Mouse (Mus musculus): ENCODE data around the gene Maml3. TPM values are rescaled to one million over a fixed set of nuclear protein-coding genes. Genes with fewer than 3 reads are reported as not detected.

Gene Maml3
- polyA plus RNA-seq, 1 experiment: 3.1 TPM

DNA sequence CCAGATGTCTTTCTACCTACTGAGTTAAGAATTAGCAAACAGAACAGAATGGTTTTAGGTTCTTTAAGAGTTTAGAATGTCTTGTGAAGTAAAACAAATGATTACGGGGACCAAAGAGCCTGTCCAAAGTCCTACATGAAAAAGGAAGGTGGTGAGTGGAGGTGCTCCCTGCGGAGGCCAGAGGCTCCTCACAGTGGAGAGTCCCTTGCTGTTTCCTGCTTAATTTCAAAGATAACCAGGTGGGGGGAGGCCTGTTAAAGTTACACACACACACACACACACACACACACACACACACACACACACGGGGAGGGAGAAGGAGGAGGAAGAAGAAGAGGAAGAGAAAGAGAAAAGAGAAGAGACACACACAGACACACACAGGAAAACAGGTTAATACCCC is 139.9 kb downstream of the Maml3 start:
- no peak overlapping the region for H3K4me3 ChIP-seq
- TF ChIP-seq SRF (IDR thresholded peaks at IDR 0.05; ENCODE audit: control insufficient read depth, insufficient read length, low read depth) (no peak), MAX (IDR thresholded peaks at IDR 0.05; ENCODE audit: low read depth) (no peak), TCF3 (IDR thresholded peaks at IDR 0.05; ENCODE audit: insufficient read length, low read depth) (no peak), MYOD1 (IDR thresholded peaks at IDR 0.05; ENCODE audit: control insufficient read depth in 1 of 3, insufficient read length in 2 of 3, low read depth in 2 of 3) (no peak)
- H3K27me3 ChIP-seq (ENCODE audit: control insufficient read depth, insufficient read depth, insufficient read length): no peaks in the 10 kb centered on the region
- no peak overlapping the region for H3K4me2 ChIP-seq (ENCODE audit: low read depth)
- no peak overlapping the region for H3ac ChIP-seq (ENCODE audit: control insufficient read depth, insufficient read length)
- H3K36me3 ChIP-seq (ENCODE audit: control insufficient read depth, insufficient read depth): no peaks in the 10 kb centered on the region
- H3K79me2 ChIP-seq (ENCODE audit: control insufficient read depth, insufficient read depth): no peaks in the 10 kb centered on the region

DNA sequence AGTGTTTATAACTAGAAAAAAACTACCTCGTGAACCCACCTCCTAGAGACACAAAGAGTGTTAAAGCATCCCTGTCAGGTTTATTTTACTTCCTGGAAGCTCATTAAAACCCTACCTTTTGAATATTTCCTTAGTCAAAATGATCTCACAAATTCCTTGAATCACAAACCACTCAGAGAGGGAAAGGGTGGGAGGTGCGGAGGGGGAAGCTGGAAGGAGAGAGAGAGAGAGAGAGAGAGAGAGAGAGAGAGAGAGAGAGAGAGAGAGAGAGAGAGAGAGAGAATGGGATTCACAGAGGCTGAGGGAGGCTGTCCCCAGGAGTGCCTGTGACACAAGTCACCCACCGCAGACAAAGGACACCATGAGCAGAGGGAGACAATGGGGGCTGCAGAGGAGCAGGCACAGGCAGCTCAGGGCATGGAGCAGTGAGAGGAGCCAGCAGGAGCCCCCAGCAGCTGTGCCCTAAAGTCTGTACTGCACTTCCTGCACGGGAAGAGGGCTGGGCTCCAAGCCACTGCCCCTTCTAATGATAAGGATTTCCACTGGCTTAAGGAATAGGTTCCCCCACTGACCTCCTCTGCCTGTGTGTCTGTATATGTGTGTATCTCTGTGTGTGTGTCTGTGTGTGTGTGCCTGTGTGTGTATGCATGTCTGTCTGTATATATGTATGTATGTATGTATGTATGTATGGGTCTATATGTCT is 140.8 kb downstream of the Maml3 start:
- H3ac ChIP-seq (ENCODE audit: control insufficient read depth, insufficient read length): no peak overlapping the region
- H3K4me2 ChIP-seq (ENCODE audit: low read depth): no peak overlapping the region
- no peaks in the 10 kb centered on the region for H3K36me3 ChIP-seq (ENCODE audit: control insufficient read depth, insufficient read depth)
- H3K79me2 ChIP-seq (ENCODE audit: control insufficient read depth, insufficient read depth): no peaks in the 10 kb centered on the region
- no peaks in the 10 kb centered on the region for H3K27me3 ChIP-seq (ENCODE audit: control insufficient read depth, insufficient read depth, insufficient read length)
- H3K4me3 ChIP-seq: no peak overlapping the region
- TF ChIP-seq MYOG (IDR thresholded peaks at IDR 0.05; ENCODE audit: control insufficient read depth in 1 of 3, insufficient read depth in 1 of 3, insufficient read length in 2 of 3, low read depth in 2 of 3): peak in 1 of 3 experiments; percentile 32
- no peak for TF ChIP-seq MYOD1 (IDR thresholded peaks at IDR 0.05; ENCODE audit: control insufficient read depth in 1 of 3, insufficient read length in 2 of 3, low read depth in 2 of 3)

DNA sequence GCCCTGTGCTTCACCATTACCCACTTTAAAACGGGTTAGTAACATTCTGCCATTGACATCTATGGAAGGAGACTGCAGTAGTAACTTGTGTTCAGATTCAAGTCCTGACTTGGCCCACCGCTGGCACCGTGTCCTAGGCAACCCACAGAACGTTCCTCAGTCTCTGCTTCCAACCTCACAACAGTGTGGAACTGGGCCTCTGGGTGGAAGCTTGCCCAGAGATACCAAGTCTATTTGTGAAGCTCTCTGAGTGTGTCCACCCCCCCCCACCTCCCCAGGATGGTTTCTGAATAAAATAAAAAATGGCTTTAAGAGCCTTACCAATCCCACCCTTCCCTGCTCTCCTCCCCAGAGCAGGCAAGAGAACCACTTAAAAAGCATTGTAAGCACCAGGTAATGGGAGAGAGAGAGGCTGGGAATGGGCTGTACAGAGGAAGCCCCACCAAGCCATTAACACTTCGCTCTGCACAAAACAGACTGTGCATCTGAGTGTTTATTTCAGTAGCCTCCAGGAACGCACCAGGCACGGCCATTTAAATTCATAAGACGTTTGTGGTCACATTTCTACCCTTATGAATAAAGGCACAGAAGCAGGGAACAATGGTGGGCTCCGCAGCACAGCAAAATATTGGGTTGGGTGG is 141.6 kb downstream of the Maml3 start:
- TF ChIP-seq CEBPB (IDR thresholded peaks at IDR 0.05; ENCODE audit: insufficient read depth, poor library complexity, severe bottlenecking) (no peak), TCF12 (IDR thresholded peaks at IDR 0.05; ENCODE audit: insufficient read depth, poor library complexity, severe bottlenecking) (no peak), TCF3 (IDR thresholded peaks at IDR 0.05; ENCODE audit: insufficient read length, low read depth) (no peak), REST (IDR thresholded peaks at IDR 0.05; ENCODE audit: insufficient read depth, insufficient read length) (no peak), POLR2A (IDR thresholded peaks at IDR 0.05; ENCODE audit: insufficient read length, low read depth) (no peak), SRF (IDR thresholded peaks at IDR 0.05; ENCODE audit: control insufficient read depth, insufficient read length, low read depth) (no peak), MYOG (IDR thresholded peaks at IDR 0.05; ENCODE audit: control insufficient read depth in 1 of 3, insufficient read depth in 1 of 3, insufficient read length in 2 of 3, low read depth in 2 of 3) (no peak), USF1 (IDR thresholded peaks at IDR 0.05; ENCODE audit: low read depth) (no peak), MYOD1 (IDR thresholded peaks at IDR 0.05; ENCODE audit: control insufficient read depth in 1 of 3, insufficient read length in 2 of 3, low read depth in 2 of 3) (no peak), POLR2AphosphoS2 (IDR thresholded peaks at IDR 0.05; ENCODE audit: insufficient read length, low read depth) (no peak), MAX (IDR thresholded peaks at IDR 0.05; ENCODE audit: low read depth) (no peak)
- no peak overlapping the region for H3K4me3 ChIP-seq
- no peak overlapping the region for H3K4me2 ChIP-seq (ENCODE audit: low read depth)
- H3K79me2 ChIP-seq (ENCODE audit: control insufficient read depth, insufficient read depth): no peaks in the 10 kb centered on the region
- H3ac ChIP-seq (ENCODE audit: control insufficient read depth, insufficient read length): no peak overlapping the region
- H3K27me3 ChIP-seq (ENCODE audit: control insufficient read depth, insufficient read depth, insufficient read length): no peaks in the 10 kb centered on the region
- no peaks in the 10 kb centered on the region for H3K36me3 ChIP-seq (ENCODE audit: control insufficient read depth, insufficient read depth)

DNA sequence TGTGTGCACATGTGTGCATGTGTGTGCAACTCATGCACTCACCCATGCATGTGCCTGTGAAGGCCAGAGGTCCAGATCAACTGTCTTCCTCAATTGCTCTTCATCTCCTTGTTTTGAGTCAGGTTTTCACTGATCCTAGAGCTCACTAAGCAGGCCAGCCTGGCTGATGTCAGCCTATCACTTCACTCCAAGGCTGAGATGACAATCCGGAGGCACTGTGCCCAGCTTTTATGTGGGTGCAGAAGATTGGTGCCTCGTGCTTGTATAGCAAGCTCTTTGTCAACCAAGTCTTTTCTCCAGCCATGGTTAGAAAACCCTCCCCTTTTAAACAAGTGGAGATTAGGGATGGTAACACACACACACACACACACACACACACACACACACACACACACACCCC is 146.1 kb downstream of the Maml3 start:
- no peak for TF ChIP-seq MYOG (IDR thresholded peaks at IDR 0.05; ENCODE audit: control insufficient read depth in 1 of 3, insufficient read depth in 1 of 3, insufficient read length in 2 of 3, low read depth in 2 of 3)
- no peak for TF ChIP-seq SRF (IDR thresholded peaks at IDR 0.05; ENCODE audit: control insufficient read depth, insufficient read length, low read depth)
- no peak for TF ChIP-seq CEBPB (IDR thresholded peaks at IDR 0.05; ENCODE audit: insufficient read depth, poor library complexity, severe bottlenecking)
- no peak for TF ChIP-seq POLR2AphosphoS2 (IDR thresholded peaks at IDR 0.05; ENCODE audit: insufficient read length, low read depth)
- TF ChIP-seq USF1 (IDR thresholded peaks at IDR 0.05; ENCODE audit: low read depth): no peak
- TF ChIP-seq MYOD1 (IDR thresholded peaks at IDR 0.05; ENCODE audit: control insufficient read depth in 1 of 3, insufficient read length in 2 of 3, low read depth in 2 of 3): no peak
- TF ChIP-seq TCF3 (IDR thresholded peaks at IDR 0.05; ENCODE audit: insufficient read length, low read depth): no peak
- TF ChIP-seq POLR2A (IDR thresholded peaks at IDR 0.05; ENCODE audit: insufficient read length, low read depth): no peak
- Histone ChIP-seq H3K4me2 (ENCODE audit: low read depth) (no peak overlapping the region), H3ac (ENCODE audit: control insufficient read depth, insufficient read length) (no peak overlapping the region), H3K27me3 (ENCODE audit: control insufficient read depth, insufficient read depth, insufficient read length) (no peaks in the 10 kb centered on the region), H3K4me3 (no peak overlapping the region), H3K79me2 (ENCODE audit: control insufficient read depth, insufficient read depth) (no peaks in the 10 kb centered on the region), H3K36me3 (ENCODE audit: control insufficient read depth, insufficient read depth) (no peaks in the 10 kb centered on the region)

DNA sequence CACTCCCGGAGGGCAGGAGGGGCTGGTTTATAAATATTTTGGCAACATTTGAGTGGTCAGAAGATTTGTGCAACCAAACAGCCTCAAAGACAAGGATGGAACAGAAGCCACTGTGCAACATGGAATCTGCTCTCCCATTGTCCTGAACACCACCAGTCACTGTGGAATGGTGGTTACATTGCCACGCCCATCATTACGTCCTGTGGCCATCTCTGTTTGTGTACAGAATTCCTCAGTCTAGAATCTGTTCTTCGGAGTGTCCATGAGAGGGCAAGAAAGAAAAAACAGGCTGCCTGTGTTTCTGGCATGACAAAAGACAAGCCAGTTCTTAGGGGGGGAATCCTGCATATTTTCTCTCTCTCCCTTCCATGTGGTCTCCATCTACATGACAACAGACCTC is 150.4 kb downstream of the Maml3 start:
- Histone ChIP-seq H3K79me2 (ENCODE audit: control insufficient read depth, insufficient read depth) (no peaks in the 10 kb centered on the region), H3K4me2 (ENCODE audit: low read depth) (no peak overlapping the region), H3K36me3 (ENCODE audit: control insufficient read depth, insufficient read depth) (no peaks in the 10 kb centered on the region), H3K4me3 (no peak overlapping the region), H3ac (ENCODE audit: control insufficient read depth, insufficient read length) (no peak overlapping the region), H3K27me3 (ENCODE audit: control insufficient read depth, insufficient read depth, insufficient read length) (no peaks in the 10 kb centered on the region)
- no peak for TF ChIP-seq POLR2AphosphoS2 (IDR thresholded peaks at IDR 0.05; ENCODE audit: insufficient read length, low read depth)
- TF ChIP-seq USF1 (IDR thresholded peaks at IDR 0.05; ENCODE audit: low read depth): no peak
- no peak for TF ChIP-seq TCF12 (IDR thresholded peaks at IDR 0.05; ENCODE audit: insufficient read depth, poor library complexity, severe bottlenecking)

Measured in myocyte (in vitro differentiated cells).